Mouse (Mus musculus) erythroblast, embryonic 14.5 days (primary cell): ENCODE data around the gene Wdr90.

ENCODE experiments used
- GATA1 ChIP-seq: IDR thresholded peaks from 2 replicates; pipeline ENCODE4 v1.6.1; 2012; ENCODE audit warnings: low read length, inconsistent platforms, mixed read lengths
- TAL1 ChIP-seq: IDR thresholded peaks from 3 replicates; pipeline ENCODE4 v1.6.1; 2012; ENCODE audit warnings: low read length, inconsistent platforms, mixed read lengths

GRCm38 (mm10) chr17:25840519-25840918, 20.8 kb downstream of the Wdr90 start:
- TF ChIP-seq TAL1 (no peak), GATA1 (no peak)
